Mouse (Mus musculus) brain, embryonic 14.5 days (tissue): ENCODE measurements around the gene Ubxn10.

Experiments used
- CTCF ChIP-seq: fragments of 200-500 bp; IDR thresholded peaks from 2 replicates; pipeline ENCODE4 v1.5.1; 2012; ENCODE audit warnings: inconsistent platforms, mild to moderate bottlenecking, moderate library complexity, borderline replicate concordance; ENCODE audit not compliant: insufficient read depth, insufficient read length; ENCODE audit errors: extremely low read depth
- POLR2A ChIP-seq: fragments of 200-500 bp; IDR thresholded peaks from 2 replicates; pipeline ENCODE4 v1.6.1; 2012; ENCODE audit warnings: mild to moderate bottlenecking, inconsistent platforms, borderline replicate concordance; ENCODE audit not compliant: poor library complexity, insufficient read depth, insufficient read length, severe bottlenecking; ENCODE audit errors: extremely low read depth

GRCm38 (mm10) chr4:138702031-138702430 lies 34.9 kb downstream of the Ubxn10 start:
- TF ChIP-seq CTCF (no peak), POLR2A (no peak)
